Mouse (Mus musculus) cerebellum, postnatal 10 days (tissue): Measurements from ENCODE around the gene Bdh2.

Source experiments
- DNase-seq, 2 experiments: peaks; one replicate each; pipeline ENCODE4 v3.0.0; 2021; ENCODE audit warnings: mixed read lengths in 2 of 2

The Bdh2 gene

DNA sequence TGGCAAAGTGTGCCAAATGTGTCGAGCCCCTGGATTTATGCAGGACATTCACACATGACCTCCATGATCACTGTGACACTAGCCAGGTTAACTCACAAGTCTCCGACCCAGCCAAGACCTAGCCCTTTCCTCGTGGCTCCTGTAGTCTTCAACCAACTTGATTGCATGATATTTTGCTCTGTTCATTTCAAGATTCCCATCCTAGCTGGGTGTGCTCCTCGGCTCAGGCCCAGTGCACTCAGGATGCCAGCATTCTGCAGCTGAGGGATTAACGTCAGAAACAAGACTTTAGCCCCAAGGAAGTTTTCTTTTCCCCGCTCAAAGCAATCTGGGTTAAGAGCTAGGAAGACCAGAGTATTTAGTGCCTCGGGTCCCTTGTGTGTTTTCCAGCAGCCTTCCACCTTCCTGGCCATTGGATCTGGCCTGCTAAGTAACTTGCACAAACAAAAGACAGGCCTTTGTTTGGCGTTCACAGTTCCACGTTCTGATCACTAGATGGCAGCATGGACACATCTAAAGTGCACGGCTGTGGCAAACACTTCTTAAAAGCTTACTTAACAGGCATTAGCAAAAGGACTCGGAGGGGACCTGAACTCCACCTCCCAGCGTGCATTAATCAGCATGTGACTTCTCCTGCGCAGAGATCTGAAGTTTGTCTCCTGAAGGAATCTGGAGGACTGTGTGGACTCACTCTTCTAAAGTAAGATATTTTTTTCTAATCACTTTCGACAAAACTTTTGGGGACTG, at the start of gene Bdh2:
Gene Bdh2 (plus strand): TSS at position 553 of the 747 bp plus-strand sequence.
- peak; percentile 82 for DNase-seq

DNA sequence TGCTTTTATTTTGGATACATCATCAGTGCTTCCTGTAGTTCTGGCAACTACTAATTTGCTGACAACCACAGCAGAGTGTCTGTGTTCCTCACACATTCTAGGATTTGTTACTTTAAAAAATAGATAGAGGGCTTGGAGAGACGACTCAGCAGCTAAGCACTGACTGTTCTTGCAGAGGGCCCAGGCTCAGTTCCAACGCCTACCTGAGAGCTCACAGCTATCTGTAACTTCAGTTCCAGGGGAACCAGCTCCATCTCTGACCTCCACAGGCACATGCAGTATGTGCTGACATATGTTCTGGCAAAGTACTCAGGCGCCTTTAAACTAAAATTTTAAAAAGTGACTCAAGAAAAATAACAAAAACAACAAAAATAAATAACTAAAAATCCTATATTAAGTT, 49.0 kb upstream of the Bdh2 start:
- DNase-seq = no peak

DNA sequence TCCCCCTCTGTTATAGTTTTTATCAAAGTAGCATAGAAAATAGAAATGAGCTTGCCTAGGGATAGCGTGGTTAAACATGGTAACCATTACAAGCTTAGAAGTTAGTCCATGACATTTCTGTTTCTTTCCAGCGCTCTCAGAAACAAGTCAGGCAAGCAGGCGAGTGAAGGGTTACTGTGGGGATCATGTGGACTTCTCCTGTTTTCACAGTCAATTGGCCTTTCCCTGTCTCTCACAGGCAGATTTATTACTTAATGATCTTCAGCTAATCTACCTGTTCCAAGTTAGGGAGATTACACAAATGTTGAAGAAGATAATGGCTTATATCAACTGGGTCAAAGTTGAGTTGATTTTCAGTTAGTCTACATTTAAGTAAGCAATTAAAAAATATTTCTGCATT, 48.6 kb upstream of the Bdh2 start:
- no peak for DNase-seq

DNA sequence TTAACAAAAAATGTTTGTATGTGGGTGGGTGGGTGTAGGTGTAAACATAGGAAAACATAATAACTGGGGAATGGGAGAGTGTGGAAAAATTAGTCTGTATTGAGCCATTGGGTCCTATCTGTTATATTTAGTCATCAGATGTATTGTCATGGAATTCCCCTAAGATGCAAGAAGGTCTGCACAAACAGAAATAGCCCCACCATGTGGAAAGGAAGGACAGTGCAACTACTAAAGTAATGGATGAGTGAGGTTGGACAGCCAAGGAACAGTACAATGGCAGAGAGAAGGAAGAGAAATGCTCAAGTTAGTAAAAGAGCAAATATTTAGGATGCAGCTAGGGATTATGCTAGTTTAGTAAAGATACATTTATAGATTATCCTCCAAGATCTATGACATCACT, 35.3 kb upstream of the Bdh2 start:
- peak; percentile 19 to 23 for DNase-seq

DNA sequence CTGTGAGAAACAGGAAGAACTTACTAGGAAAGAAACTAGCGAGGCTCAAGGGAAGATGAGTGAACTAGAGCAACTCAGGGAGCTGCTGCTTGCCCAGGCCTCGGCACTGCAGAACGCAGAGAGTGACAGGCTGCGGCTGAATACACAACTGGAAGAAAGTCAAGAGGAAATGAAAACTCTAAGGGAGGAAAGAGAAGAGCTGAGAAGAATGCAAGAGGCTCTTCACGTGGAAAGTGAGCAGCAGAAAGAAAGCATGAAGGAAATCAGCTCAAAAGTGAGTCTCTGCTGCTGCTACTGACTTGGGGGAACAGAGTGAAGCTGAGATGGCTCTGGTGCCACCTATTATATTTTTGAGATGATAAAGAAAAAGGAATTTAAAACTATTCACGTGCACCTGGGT, 34.2 kb upstream of the Bdh2 start:
- DNase-seq = no peak

DNA sequence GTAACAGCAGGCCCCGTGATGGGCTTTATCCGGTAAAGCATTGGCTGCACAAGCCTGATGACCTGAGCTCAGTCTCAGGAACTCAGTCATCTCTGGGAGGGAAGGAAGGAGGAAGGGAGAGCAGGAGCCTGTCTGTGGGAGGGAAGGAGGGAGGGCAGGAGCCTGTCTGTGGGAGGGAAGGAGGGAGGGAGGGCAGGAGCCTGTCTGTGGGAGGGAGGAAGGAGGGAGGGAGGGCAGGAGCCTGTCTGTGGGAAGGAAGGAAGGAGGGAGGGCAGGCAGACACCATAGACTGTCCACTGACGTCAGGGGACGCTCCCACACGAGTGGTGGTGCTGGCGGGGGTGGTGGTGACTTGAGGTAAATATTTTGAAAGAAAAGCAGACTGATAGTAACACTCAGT, 31.9 kb upstream of the Bdh2 start:
- DNase-seq = no peak

DNA sequence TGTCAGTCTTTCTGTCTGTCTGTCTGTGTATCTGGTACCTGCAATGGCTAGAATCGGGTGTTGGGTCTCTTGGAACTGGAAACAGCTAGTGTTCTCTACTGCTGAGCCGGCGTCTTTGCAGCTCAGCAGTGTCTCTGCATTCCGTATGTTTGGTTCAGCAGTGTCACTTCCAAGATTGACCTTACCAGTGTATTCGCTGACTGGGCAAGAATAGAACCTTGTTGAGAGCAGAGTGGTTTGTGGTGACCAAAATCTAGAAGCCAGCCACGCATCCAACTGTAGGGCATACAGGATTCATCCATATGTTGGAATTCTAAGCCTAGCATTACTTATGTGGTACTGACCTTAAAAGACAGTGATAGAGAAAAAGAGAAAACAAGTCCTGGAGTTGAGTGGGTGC, 29.2 kb upstream of the Bdh2 start:
- no peak for DNase-seq

DNA sequence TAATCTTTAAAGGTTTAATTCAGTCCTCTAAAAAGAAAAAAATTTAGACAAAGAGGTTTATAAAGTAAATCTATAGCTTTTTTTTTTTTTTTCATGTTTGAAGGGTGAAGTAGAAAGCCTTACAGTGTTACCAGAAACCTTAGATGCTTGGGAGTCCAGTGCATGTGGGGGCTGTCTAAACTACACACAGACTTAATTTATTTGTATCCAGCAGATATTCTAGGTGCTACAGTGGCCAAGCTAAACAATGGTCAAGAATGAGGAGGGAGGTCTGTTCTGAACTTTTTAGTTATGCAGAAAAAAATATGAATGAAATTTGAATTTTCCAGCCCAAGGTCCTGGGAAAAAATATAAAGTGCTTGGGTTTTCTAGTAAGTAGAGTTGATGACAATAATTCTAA, 26.2 kb upstream of the Bdh2 start:
- no peak for DNase-seq

DNA sequence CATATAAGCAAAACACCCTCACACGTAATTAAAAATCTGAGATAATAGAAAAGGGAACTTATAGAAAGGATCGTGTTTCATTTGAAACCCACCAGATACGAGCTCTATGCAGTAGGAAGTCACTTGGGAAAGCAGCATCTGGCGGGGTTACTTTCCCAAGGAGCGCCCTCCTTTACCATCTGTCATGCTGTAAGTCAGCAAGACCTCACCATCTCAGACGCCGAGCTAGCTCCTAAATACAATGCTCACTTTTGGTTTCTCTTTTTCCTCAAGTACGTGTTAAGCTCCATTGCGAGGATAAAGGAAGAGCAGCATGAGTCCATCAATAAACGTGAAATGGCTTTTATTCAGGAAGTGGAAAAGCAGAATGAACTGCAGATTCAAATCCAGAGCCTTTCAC, 22.1 kb upstream of the Bdh2 start:
- DNase-seq = no peak

DNA sequence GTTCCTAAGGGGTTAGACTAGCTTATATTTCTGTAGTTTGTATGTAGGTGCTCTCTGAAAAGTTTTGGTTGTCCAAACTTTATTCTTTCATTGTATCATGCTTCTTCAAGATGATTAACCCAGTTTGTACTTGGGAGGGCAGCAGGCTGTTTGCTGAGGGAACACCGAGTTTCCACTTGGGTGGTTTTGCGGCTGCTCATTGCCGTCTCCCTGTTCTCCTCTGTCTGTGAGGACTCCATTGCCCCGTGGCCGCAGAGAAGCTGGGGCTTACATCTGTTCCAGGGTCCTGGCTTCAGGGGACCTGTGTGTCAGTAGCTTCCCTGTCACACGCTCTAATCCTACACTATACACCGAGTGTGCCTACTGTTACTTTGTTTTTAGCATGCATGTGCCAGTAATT, 20.8 kb upstream of the Bdh2 start:
- DNase-seq = no peak

DNA sequence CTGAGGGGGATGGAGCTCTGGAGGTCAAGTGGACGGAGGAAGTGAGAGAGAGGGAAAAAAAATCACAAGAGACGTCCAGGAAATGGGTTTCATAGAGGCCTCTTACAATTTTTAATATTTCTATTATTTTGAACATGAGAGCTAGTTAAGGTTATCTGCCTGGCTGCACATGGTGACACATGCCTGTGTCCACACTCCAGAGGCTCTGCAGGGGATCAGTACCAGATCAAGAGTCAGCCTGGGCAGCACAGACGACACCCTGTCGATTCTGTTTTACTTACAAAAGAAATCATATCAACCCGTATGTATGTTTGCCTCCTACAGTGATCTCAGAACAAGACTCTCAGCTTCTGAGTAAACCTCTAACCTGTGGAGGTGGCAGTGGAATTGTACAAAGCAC, 12.4 kb upstream of the Bdh2 start:
- DNase-seq = no peak

DNA sequence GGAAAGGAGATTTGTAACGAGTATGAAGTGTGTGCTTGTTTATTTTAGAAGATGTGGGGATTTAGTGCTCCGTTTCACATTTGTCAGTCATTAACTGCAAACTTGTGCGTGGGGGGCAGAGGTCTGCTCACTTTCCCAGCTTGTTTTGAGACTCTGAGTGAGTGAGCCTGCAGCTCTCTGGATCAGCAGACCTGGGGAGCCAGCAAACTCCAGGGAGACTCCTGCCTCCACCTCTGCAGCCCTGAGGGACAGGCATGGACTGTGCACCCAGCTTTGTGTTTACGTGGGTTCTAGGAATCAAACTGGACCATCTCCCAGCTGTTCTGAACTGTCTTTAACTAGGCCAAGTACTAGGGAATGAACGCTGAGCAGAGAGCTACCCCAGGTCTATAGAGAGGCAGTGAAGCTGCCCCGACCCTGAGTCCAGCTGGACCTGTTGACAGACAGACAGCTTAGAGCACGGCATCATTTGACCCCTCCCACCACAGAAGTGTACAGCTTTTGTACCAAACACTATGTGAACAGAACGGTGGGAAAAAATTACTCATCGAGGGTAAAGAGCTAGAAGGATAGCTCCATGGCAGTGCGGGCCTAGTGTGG, 11.5 kb upstream of the Bdh2 start:
- DNase-seq = no peak

DNA sequence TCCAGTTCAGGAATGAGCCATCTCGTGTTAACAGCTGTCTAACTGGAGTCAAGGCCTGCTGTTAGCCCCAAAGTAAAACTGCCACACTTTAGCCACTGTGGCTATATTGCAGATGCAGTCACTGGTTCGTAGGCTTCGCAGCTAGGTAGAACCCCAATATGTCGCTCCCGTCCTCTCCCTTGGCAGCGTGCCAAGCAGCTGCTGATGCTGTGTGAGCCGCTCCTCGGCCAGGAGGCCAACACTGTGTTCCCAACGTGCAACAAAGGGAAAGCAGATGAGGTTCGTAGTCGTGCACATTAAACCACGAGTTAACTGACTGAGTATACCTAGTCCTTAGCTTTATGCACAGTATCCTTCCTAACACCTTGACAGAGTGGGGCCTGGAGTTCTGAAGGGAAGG, 8.4 kb upstream of the Bdh2 start:
- DNase-seq = no peak

DNA sequence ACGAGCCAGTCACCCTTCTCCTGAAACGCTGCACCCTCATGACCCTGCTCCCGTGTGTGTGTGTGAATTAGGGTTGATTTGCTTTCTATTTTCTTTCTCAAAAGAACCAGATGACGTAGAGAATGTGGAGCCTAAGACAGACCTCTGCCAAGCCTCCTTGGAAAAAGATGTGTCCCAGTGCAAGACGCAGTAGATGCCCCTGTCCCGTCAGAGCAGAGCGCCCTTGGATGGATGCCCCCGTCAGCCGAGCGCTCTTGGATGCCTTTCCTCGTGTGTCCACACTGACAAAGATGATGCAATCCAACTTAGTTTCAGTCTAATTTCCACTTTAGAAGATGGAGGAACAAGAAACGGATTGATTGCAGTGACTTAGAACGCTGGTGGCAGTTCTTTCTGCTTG, 8.0 kb upstream of the Bdh2 start:
- no peak for DNase-seq

DNA sequence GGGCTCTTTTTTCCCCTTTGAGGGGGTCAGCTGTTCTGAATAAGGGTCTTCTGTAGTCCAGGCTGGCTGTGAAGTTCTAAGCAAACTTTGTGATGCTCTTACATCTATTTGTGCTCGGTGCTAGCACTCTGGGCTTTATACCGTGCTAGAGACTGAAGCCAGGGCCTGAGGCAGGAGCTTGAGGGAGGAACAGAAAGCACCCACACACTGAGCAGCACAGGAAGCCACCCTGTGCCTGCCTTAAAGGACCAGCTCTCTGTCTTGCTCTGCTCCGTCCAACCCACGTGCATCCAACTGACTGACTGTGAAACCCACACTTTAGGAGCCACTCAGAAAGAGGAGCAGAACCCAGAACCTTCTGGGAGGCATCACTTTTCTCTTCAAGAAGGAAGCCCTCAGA, 861 bp upstream of the Bdh2 start:
- DNase-seq = no peak

DNA sequence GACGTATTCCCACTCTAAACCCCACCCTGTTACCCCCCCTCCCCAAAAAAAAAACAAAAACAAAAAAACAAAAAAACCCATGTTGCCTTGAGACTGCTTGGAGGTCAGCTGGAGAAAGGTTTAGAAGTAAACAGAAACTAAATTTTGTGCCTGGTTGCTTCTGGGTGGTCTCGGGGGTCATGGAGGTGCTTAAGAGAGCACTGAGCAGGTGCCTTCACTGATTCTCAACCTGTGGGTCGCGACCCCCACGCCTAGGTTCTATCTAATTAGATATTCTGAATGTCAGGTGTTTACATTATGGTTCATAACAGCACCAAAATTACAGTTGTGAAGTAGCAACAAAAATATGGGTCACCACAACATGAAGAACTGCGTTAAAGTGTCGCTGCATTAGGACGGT, 680 bp downstream of the Bdh2 start:
- DNase-seq = no peak

DNA sequence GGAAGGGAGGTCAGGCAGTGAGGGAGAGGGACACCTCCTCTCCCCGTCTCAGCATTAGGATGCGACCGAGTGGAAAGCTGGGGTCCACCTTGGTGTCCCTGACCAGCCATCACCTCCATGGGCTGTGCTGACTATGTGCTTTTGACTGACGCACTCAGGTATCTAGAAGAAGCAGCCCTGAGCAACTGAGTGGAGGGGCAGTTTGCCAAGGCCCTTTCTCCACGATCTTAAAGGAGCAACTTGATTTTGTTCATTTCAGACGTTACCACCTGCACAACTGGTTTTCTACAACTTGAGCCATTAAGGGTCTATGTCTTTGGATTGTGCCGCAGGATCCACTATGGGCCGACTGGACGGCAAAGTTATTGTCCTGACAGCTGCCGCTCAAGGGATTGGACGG, 4.2 kb downstream of the Bdh2 start:
- DNase-seq = no peak

DNA sequence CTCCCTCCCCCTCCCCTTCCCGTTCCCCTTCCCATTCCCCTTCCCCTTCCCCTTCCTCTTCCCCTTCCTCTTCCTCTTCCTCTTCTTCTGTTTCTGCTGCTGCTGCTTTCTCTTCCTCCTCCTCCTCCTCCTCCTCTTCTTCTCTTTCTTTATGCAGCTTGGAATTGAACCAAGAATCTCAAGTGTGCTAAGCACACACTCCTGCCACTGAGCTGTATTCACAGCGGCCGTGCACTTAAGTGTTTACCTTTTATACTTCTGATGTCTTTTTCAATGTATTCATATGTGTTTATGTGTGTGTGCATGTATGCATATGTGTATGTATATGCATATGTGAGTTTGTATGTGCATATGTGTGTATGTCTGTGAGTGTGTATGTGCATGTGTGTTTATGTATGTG, 4.8 kb downstream of the Bdh2 start:
- DNase-seq = no peak

DNA sequence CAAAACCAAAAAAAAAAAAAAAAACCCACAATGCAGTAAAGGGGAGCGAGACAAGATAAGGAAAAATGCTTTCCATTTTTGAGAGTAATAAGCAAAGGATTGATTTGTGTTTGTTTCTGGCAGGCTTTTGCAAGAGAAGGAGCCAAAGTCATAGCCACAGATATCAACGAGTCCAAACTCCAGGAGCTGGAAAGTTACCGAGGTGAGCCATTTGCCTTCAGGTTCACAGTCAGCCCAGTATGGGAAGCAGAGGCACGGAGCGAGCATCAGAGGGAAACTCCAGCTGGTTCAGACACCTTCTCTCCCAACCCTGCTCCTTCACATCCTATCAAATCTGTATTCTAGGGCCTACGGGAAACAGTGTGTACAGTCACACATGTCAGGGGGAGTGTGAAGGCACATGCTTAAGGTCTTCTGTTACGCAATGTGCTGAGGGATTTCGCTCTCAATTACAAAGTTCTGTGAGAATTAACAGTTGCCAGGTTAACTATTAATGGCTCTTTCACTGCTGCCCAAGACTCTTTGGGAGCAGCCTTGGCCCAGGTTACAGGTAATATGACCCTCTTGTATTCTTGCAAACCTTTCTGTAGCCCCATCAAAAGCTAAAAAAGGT, 7.2 kb downstream of the Bdh2 start:
- DNase-seq = no peak

DNA sequence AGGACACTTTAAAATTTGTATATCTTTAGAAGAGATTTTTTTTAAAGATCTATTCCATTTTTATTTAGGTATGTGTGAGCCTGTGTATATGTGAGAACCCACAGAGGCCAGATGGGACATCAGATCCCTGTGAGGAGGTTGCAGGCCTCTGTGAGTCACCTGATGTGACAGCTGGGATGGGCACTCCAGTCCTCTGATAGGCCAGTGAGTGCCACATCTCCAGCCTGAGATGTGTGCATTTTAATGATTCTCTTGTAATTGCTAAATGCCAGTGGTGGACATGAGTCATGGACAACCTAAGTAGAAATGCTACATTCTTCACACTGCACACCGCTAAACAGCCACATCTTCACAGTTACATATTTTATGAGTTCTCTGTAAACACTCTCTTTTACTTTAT, 8.1 kb downstream of the Bdh2 start:
- no peak for DNase-seq

DNA sequence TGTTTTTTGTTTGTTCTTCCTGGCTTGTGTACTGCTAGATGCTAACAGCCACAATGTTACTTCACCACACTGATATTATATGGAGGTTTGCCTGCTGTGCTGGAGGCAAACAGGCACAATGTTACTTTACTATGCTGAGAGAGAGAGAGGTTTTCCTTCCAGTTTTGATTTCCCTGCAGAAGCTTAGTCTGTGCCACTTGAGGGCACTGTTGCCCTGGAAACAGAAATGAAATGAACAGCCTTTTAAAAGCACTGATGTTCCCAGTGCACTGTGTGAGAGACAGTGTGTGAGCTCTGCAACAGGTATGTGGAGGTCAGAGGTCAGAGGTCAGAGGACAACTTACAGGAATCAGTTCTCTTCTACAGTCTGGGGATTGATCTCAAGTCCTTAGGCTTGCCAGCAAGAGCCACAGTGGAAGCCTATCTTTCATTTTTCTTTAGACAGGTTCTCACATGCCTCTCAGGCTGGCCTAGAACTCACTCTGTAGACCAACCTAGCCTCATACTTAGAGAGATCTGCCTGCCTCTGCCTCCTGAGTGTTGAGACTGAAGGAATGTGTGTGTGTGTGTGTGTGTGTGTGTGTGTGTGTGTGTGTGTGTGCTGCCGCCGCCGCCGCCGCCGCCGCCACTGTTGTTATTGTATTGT, 9.4 kb downstream of the Bdh2 start:
- DNase-seq = peak; percentile 76 to 78

DNA sequence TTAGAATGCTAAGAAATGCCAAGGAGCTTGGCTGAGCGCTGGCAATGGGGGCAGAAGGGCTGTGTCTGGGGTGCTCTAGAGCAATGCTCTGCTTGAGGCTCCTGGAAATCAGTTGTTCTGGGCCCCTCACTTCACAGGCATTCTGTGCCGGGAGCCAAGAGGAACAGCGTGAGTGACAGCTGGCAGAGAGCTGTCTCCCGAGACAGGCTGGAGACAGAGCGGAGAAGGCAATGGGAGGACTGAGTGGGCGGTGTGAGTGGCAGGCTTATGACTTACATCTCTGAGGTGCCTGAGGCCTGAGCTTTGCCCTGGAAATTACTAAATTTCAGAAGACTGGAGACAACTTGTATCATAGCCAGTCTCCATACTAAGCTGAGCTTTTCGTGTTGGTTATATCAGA, 12.7 kb downstream of the Bdh2 start:
- DNase-seq = peak; percentile 52 to 57

DNA sequence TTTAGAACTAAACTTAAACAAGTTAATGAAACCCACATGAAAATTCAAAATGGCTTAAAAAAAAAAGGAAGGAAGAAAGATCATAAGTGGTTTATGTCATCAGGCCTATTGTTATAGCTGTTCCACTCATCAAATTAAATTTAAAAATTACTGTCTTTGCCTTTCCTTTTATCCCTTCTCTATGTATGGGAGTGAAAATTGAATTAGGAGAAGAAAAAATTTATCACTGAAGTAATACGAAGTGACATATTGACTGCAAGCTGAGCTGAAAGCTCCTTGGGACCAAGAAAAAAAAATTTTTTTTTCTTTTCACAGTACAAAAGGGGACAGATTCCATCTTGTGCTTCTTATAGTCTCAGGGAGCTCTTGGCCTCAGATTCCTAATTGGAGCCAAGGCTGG, 14.5 kb downstream of the Bdh2 start:
- DNase-seq = no peak

DNA sequence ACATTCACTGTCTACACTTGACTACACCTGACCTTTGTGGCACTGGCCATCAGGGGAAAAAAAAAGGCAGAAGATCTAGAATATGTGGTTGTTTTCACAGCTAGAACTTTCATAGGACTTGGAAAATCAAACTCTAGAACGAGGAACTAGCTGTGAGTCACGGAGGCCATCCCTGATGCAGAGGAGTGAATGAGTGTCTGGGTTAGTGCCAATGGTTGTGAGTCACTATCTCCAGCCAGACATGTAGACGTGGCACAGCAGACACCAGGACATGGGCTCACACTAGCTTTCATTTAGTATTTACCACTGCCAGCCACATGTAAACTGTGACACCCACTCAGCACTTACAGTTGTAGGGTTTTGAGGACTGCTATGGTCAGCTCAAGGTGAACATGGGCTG, 17.5 kb downstream of the Bdh2 start:
- no peak for DNase-seq
